Mouse (Mus musculus): ENCODE measurements around the gene Phykpl. TPM values are rescaled to one million over a fixed set of nuclear protein-coding genes. Genes with fewer than 3 reads are reported as not detected.

The Phykpl gene
- polyA plus RNA-seq, 1 experiment from 2014 or later: 16.9 TPM

DNA sequence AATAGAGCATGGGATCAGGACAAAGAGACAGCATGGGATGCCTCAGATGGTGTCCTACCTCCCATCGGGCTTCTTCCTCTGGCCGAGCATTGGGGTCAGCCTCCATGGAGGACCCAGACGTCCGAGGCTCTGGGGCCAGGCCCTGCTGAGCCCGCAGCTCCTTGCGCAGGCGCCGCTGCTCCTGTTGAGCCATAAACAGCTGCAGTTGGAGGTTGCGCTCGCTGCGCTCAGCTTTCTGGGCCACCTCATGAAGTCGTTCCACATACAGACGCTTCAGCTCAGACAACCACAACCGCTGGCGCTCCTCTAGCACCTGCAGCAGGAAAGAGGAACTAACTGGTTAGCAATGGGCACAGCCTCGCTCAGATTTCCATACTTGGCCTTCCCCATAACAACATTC, 59.7 kb downstream of the Phykpl start:
- H3K27ac ChIP-seq: 0 out of 2 replicates have a peak overlapping the region, but pooled peaks have one; percentile 29
- no peak overlapping the region for H3K9ac ChIP-seq (replicated peaks)
- peak overlapping the region; percentile 24; the same call in 1 of the 2 replicates for H3K4me2 ChIP-seq
- H3K4me1 ChIP-seq (replicated peaks): peaks cover 40% of the 10 kb centered on the region
- H3K27me3 ChIP-seq: 0 out of 2 replicates have a peak, but pooled peaks cover 6% of the 10 kb centered on the region
- peaks cover 37% of the 10 kb centered on the region for H3K36me3 ChIP-seq
- H3K4me3 ChIP-seq (replicated peaks): no peak overlapping the region
- H3K9me3 ChIP-seq: no peaks in the 10 kb centered on the region
- 76% methylated on average over 16 of the region's 16 CpGs for WGBS
- ATAC-seq (ENCODE audit: insufficient number of reproducible peaks, insufficient read depth, low FRiP score, low TSS enrichment, low read depth): no peak

- WGBS: 86% methylated on average over 13 of the region's 13 CpGs
- H3K4me1 ChIP-seq (replicated peaks): peaks cover 51% of the 10 kb centered on the region
- H3K36me3 ChIP-seq: peaks cover 37% of the 10 kb centered on the region
- no peak overlapping the region for H3K4me2 ChIP-seq
- H3K9me3 ChIP-seq: no peaks in the 10 kb centered on the region
- H3K9ac ChIP-seq (replicated peaks): 0 out of 2 replicates have a peak overlapping the region, but pooled peaks have one; percentile 42
- ATAC-seq (ENCODE audit: insufficient number of reproducible peaks, insufficient read depth, low FRiP score, low TSS enrichment, low read depth): no peak
- H3K27me3 ChIP-seq: peaks cover 11% of the 10 kb centered on the region; the same call in 1 of the 2 replicates
- no peak overlapping the region for H3K4me3 ChIP-seq (replicated peaks)
- no peak overlapping the region for H3K27ac ChIP-seq
Observed at GRCm38 (mm10) chr11:51645293-51645692, 60.7 kb downstream of the Phykpl start.

DNA sequence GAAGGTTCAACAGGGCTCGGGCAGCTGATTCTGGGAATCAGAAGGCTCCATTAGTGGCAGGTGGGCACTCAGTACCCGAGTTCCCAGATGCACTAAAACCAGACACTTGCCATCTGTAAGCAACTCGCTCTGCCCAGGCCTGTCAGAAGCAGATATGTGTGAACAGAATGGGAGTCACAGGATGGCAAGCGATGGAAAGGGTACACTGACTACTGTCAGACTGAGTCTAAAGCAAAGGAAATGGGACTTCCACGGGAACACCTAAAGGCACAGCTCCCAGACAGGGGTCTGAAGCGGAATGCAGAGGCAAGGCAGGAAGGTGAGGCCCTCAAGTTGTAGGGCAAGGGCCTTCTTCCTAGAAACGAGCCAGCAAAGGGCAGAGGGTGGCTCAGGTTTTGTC, 61.7 kb downstream of the Phykpl start:
- Histone ChIP-seq H3K4me1 (replicated peaks) (peaks cover 57% of the 10 kb centered on the region), H3K9me3 (no peaks in the 10 kb centered on the region), H3K4me3 (replicated peaks) (no peak overlapping the region), H3K27me3 (peaks cover 11% of the 10 kb centered on the region; the same call in 1 of the 2 replicates), H3K4me2 (no peak overlapping the region), H3K9ac (replicated peaks) (no peak overlapping the region), H3K36me3 (peaks cover 37% of the 10 kb centered on the region), H3K27ac (no peak overlapping the region)
- WGBS: 69% methylated on average over 7 of the region's 7 CpGs
- ATAC-seq (ENCODE audit: insufficient number of reproducible peaks, insufficient read depth, low FRiP score, low TSS enrichment, low read depth): no peak

DNA sequence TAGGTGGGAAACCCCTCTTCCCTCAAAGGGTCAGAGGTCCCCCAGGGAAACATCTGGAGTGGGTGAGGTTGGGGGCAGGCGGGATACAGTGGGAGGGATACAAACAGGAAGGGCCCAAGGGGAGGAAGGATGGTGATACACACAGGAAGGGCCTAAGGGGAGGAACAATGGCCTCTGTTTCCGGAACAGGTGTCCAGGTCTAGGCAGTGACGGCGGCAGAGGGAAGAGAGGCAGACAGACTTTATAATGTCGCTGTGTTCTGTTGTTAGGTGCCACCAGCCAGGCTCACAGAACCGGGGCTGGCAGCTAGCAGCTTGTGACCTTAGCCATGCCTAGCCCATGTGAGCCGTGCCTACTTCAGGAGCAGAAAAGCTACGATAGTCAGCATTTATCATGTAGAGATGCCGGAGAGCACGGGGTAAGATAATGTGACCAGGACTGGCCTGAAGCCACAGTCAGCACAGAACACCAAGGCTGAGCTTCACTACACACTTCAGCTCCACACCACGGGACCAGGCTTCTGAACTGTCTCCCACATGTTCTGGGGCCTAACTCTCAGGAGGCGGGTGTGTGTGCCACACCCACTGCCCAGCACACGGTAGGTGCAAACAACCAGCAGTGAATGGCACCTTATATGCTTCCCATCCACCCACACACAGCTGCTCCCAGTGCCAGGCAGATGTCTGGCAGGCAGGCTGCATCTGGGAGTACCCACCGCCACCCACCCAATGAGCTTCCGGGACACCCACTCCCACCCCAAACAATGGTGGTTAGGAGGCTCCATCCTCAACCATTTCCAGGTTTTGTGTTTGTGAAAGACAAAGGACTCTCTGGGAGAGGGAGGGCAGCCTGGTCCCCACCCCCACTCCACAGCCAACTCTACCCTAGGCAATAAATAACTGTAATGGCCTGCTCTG, 62.5 kb downstream of the Phykpl start:
- no peak for ATAC-seq (ENCODE audit: insufficient number of reproducible peaks, insufficient read depth, low FRiP score, low TSS enrichment, low read depth)
- Histone ChIP-seq H3K27ac (peak overlapping the region; percentile 83), H3K27me3 (peaks cover 11% of the 10 kb centered on the region; the same call in 1 of the 2 replicates), H3K4me3 (replicated peaks) (0 out of 2 replicates have a peak overlapping the region, but pooled peaks have one; percentile 4), H3K4me1 (replicated peaks) (peaks cover 57% of the 10 kb centered on the region), H3K9ac (replicated peaks) (no peak overlapping the region), H3K9me3 (no peaks in the 10 kb centered on the region; the same call in 1 of the 2 replicates), H3K4me2 (peak overlapping the region; percentile 93), H3K36me3 (peaks cover 37% of the 10 kb centered on the region)
- 56% methylated on average over 15 of the region's 15 CpGs for WGBS

GRCm38 (mm10) chr11:51648566-51648965, 64.0 kb downstream of the Phykpl start:
- Histone ChIP-seq H3K4me3 (replicated peaks) (peak overlapping the region; percentile 70), H3K27ac (peak overlapping the region; percentile 83), H3K9ac (replicated peaks) (no peak overlapping the region; the same call in 1 of the 2 replicates), H3K4me2 (peak overlapping the region; percentile 93), H3K4me1 (replicated peaks) (peaks cover 53% of the 10 kb centered on the region), H3K36me3 (peaks cover 23% of the 10 kb centered on the region), H3K9me3 (no peaks in the 10 kb centered on the region; the same call in 1 of the 2 replicates), H3K27me3 (peaks cover 8% of the 10 kb centered on the region; the same call in 1 of the 2 replicates)
- 24% methylated on average over 3 of the region's 3 CpGs for WGBS
- 0 out of 2 replicates have a peak, but pooled peaks have one; percentile 22 for ATAC-seq (ENCODE audit: insufficient number of reproducible peaks, insufficient read depth, low FRiP score, low TSS enrichment, low read depth)

GRCm38 (mm10) chr11:51649111-51649888, 64.7 kb downstream of the Phykpl start:
- 29% methylated on average over 11 of the region's 11 CpGs for WGBS
- ATAC-seq (ENCODE audit: insufficient number of reproducible peaks, insufficient read depth, low FRiP score, low TSS enrichment, low read depth): 0 out of 2 replicates have a peak, but pooled peaks have one; percentile 15
- H3K4me1 ChIP-seq (replicated peaks): peaks cover 46% of the 10 kb centered on the region
- no peaks in the 10 kb centered on the region; the same call in 1 of the 2 replicates for H3K9me3 ChIP-seq
- H3K36me3 ChIP-seq: peaks cover 16% of the 10 kb centered on the region
- H3K9ac ChIP-seq (replicated peaks): peak overlapping the region; percentile 81
- peak overlapping the region; percentile 83 for H3K27ac ChIP-seq
- peaks cover 5% of the 10 kb centered on the region; the same call in 1 of the 2 replicates for H3K27me3 ChIP-seq
- peak overlapping the region; percentile 70 for H3K4me3 ChIP-seq (replicated peaks)
- peak overlapping the region; percentile 93 for H3K4me2 ChIP-seq

- Histone ChIP-seq H3K27ac (peak overlapping the region; percentile 67), H3K27me3 (peaks cover 5% of the 10 kb centered on the region; the same call in 1 of the 2 replicates), H3K4me3 (replicated peaks) (peak overlapping the region; percentile 70), H3K9ac (replicated peaks) (peak overlapping the region; percentile 81), H3K36me3 (peaks cover 11% of the 10 kb centered on the region), H3K4me1 (replicated peaks) (peaks cover 44% of the 10 kb centered on the region), H3K9me3 (no peaks in the 10 kb centered on the region; the same call in 1 of the 2 replicates), H3K4me2 (peak overlapping the region; percentile 93)
- no peak for ATAC-seq (ENCODE audit: insufficient number of reproducible peaks, insufficient read depth, low FRiP score, low TSS enrichment, low read depth)
- WGBS: 4% methylated on average over 7 of the region's 7 CpGs
Observed at GRCm38 (mm10) chr11:51649889-51650199, 65.3 kb downstream of the Phykpl start.

DNA sequence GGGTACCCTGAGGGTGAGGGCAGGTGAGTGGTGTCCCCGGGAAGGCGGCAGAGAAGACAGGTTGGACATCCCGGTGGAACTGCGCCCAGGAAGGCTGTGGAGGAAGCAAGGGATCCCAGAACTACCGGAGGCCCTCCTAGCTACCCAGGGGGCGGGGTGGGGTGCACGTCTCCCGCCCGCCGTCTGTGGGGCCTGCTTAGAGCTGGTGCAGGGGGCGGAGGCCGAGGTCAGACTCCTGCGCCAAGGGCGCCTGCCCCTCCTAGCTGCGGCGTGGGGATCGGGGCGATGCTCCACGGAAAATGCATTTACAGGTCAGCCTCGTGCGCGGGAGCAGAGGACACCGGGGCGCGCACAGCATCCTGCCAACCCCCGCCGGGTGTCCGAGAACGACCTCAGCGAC, 65.7 kb downstream of the Phykpl start:
- Histone ChIP-seq H3K4me1 (replicated peaks) (peaks cover 44% of the 10 kb centered on the region), H3K4me2 (peak overlapping the region; percentile 93), H3K27me3 (peaks cover 5% of the 10 kb centered on the region; the same call in 1 of the 2 replicates), H3K9ac (replicated peaks) (peak overlapping the region; percentile 81), H3K36me3 (peaks cover 6% of the 10 kb centered on the region), H3K9me3 (no peaks in the 10 kb centered on the region; the same call in 1 of the 2 replicates), H3K27ac (peak overlapping the region; percentile 67), H3K4me3 (replicated peaks) (peak overlapping the region; percentile 70)
- under 1% methylated on average over 25 of the region's 30 CpGs for WGBS
- ATAC-seq (ENCODE audit: insufficient number of reproducible peaks, insufficient read depth, low FRiP score, low TSS enrichment, low read depth): 0 out of 2 replicates have a peak, but pooled peaks have one; percentile 13

DNA sequence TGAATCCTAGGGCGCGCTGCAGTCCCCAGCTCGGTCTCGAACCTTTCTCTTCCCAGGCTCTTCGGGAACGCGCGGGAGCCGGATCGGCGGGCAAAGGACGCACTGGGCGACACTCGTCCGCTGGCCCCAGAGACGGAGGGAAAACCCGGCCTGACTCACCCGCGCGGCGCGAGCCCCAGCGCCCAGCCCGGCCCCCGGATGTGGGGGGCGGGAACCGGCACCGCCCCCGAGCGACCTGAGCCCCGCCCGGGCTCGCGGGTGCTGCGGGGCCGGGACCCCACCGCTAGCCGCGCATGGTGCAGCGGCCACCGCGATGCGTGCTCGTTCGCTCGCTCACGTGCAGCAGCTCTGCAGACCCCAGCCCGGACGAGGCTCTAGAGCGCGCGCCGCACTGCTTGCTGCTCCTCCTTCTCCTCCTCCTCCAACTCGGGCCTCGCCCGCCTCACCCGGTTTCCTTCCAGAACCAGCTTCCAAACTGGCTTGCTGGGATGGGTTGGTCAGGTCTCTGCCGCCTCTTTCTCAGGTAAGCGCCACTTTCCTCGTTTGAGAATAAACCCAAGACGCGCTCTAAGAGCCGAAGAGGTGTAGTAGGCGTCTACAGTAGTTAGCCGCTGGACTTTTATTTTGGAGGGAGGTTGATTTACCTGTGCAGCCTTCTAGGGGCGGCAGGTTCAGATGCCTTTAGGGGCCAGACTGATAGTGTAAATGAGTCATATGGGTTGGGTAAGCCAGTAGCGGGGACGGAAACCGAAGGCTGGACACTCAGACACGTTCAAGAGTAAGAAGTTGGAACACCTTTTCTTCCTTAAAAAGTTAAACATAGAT, 66.3 kb downstream of the Phykpl start, which contains the start of the genes N4bp3 and D930048N14Rik:
TSS of gene N4bp3 (minus strand) at position 152 of the 825 bp plus-strand sequence.
TSS of gene D930048N14Rik (plus strand) at position 264 of the 825 bp plus-strand sequence.
- peak within 1 kb of the TSS; percentile 81 for H3K9ac ChIP-seq (replicated peaks)
- H3K27me3 ChIP-seq: peaks cover 5% of the 10 kb centered on the region; the same call in 1 of the 2 replicates
- peak within 1 kb of the TSS; percentile 70 for H3K4me3 ChIP-seq (replicated peaks)
- peak within 1 kb of the TSS; percentile 67 for H3K27ac ChIP-seq
- ATAC-seq (ENCODE audit: insufficient number of reproducible peaks, insufficient read depth, low FRiP score, low TSS enrichment, low read depth): peak; percentile 44; the same call in 1 of the 2 replicates
- WGBS: 2% methylated on average over 70 of the region's 70 CpGs
- H3K36me3 ChIP-seq: no peaks in the 10 kb centered on the region; the same call in 1 of the 2 replicates
- H3K4me2 ChIP-seq: peak within 1 kb of the TSS; percentile 93
- peaks cover 44% of the 10 kb centered on the region for H3K4me1 ChIP-seq (replicated peaks)
- H3K9me3 ChIP-seq: no peaks in the 10 kb centered on the region; the same call in 1 of the 2 replicates
